Mouse (Mus musculus): Measurements from ENCODE around the gene Rps6kb2.

DNA sequence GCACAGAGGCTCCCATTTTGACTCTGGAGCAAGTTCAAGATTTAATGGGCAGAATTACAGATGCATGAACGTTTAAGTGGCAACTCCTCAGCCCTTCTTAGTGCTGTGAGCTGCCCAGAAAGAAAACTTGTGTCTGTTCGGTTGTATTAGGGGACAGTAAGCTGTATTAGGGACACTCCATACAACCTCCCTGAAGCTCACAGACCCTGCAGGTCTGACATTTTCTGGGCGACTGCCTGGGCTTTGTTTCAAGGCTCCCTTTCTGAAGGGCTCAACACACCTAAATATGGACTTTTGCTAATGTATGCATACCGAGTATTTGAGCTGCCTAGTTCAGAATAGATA is 361 bp upstream of the Rps6kb2 start:
- no peak for TF ChIP-seq CTCF (IDR thresholded peaks at IDR 0.05; ENCODE audit: extremely low read depth, insufficient read length, insufficient replicate concordance, low read depth, low read length)
- no peak for TF ChIP-seq POLR2A (IDR thresholded peaks at IDR 0.05; ENCODE audit: low read depth, low read length)
